Mouse (Mus musculus): Measurements from ENCODE around the gene Anks1b.

Gene Anks1b

DNA sequence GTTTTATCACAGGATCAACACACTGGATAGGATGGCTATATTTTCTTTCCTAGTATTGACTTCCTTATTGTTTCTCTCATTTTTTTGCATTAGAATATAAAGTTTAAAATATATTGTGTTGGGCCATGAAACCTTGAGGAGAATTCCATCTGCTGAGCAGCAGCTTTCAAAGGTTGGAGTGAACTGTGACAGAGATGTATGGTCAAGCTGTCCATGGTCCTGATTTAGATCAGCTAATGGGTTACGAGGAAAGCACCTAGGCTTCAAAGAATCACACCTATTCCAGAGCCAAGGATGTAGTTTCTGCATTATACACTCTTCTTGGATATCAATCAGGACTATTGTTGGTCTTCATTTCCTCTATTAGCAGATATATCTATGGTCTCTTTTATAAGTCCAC is 503.3 kb downstream of the Anks1b start:
- DNase-seq (ENCODE audit: low read depth), result no peak

DNA sequence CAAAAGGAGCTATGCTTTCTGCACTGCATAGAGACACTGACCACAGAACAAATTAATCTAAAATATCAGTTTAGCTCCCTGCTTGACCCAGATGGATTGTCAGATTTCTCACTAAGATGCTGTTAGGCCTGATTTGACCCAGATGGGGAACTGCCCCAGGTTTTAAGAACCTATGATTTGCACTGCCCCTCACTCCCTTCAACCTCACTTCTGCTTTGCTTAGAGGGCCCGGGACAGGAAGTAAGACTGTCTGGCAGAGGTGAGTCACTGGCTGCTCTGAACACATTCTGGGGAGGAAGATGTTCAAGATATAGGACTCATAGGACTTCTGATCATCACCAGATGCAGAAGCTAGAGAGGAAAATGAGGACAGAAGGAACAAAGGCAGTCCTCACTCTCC is 506.8 kb downstream of the Anks1b start:
- DNase-seq (ENCODE audit: low read depth), result no peak

DNA sequence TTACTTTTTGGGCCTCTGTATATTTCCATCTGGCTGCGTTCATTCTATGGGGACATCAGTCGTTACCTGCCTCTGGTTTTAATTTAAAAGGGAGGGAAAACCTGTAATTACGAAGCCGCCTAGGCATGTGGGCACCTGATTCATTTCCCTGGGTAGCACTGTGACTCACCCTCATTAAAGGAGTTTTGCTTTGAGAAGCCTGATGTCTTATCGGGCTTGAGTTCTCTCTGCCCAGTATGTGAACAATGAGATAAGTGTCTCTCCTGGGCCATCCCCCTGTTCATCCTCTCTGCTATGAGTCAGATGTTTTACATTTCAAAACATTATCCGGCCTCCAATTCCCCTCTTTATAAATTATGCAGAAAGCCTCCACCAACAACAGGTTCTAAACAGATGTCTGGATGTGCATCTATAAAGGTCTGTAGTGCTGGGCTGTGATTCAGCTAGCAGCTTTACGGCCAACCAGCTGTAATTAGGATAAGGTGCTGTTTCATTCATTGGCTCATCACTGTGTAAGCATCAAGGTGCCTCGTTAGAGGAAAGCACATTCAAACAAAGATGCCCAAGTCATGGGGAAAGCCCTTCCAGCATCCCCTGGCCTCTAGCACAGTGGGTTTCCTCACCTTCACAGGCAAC is 507.5 kb downstream of the Anks1b start:
- no peak for DNase-seq (ENCODE audit: low read depth)

DNA sequence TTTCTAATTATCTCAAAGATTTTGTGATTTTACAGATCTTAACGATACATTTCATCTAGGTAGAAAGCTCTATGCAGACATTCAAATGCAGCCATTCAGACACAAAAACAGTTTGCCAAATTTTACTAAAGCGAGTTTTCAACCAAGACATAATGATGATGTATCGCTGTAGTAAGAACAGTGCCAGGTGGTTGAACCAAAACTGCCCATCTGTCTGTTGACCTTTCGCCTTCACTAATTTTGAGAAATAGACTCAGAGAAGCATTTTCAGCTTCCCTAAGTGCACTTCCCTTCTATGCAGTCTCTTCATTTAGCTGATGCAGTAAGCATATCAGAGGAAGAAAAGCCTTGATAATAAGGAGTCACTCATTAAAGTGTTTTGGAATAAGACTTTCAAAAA is 527.1 kb downstream of the Anks1b start:
- no peak for DNase-seq (ENCODE audit: low read depth)

DNA sequence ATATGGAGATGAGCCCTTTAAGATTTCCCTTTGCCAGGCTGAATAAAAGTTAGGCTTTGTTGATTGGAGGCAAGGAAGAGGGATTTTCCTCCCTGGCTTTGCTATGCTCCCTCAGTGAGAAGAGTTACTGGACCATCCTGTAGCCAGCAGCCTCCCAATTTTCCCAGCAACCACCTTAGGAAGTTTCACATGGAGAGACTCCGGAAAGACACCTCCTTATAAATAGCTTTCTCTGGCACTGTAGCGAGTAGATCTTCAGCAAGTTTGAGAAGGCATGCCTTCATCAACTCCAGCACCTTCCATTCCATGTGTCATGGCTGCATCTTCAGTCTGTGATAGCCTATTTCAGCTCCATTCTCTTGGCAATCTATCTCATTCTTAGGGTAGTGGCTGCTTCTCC is 535.2 kb downstream of the Anks1b start:
- DNase-seq (ENCODE audit: low read depth), result no peak

DNA sequence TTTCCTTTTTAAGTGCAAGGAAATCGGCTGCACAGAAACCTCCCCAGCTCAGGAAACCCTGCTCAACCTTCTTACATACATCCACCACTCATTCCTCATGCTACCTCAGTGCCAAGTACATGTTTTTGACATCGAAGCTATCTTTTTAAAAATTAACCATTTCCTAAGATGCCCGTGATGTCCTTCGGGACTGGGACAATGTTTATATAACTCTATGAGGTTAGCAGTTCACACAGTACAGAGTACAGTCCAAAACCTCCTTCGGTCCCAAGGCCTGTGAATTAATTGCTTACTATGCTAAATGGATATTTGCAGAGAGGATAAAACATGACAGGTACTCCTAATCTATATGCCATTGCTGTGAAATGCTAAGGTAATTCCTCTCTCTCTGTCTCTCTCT is 558.2 kb downstream of the Anks1b start:
- DNase-seq (ENCODE audit: low read depth), result no peak

DNA sequence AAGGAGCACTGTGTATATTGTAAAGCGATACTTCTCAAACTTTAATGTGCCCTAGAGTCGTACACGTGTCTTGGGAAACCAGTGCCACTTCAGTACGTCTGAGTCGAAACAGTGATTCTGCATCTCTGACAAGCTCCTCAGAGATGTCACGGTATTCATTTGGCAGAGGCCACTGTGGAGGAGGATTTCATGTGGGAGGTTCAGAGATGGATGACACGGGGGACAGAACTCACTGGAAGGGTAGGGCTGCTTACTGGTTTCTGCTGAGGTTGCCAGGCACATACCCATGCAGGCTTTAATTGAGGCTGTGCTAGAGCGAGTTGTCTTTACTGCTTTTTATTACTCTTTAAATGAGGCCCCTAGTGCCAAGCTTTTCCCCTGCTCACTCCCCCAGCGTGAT is 558.7 kb downstream of the Anks1b start:
- DNase-seq (ENCODE audit: low read depth), result no peak

DNA sequence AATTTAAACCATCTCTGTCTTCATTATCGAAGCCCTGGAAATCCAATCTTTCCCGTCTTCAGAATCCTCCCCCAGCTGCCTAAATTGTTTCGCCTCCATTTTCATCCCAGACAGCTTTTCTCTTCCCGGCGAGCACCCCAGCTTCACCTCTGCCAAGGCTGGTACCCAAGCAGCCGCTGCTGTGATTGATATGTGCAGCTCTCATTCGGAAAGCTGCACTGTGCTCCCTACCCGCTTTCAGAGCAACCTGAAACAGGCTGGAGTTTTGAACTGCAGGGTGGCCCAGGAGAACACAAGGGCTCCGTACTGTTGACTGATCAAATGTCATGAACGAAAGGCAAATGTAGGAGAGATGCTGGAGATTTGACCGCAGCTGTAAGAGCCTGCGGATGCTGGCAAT is 559.2 kb downstream of the Anks1b start:
- no peak for DNase-seq (ENCODE audit: low read depth)

DNA sequence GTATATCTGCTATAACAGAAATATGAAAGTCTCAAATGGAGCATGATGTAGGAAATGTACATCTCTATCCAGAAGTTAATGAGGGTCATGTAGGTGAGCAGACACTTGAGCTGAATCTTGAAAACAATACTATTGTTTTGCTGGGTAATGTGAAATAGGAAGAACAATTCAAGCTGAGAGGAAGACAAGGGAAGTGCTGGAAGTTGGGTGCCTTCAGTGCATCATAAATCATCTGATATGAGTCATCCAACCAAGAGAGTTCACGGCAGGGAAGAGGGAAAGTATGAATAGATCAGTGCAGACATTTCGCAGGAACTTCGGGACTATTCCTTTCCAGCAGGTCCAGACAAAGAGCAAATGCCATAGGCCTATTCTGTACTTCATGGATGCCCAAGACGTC is 567.7 kb downstream of the Anks1b start:
- DNase-seq (ENCODE audit: low read depth), result no peak

DNA sequence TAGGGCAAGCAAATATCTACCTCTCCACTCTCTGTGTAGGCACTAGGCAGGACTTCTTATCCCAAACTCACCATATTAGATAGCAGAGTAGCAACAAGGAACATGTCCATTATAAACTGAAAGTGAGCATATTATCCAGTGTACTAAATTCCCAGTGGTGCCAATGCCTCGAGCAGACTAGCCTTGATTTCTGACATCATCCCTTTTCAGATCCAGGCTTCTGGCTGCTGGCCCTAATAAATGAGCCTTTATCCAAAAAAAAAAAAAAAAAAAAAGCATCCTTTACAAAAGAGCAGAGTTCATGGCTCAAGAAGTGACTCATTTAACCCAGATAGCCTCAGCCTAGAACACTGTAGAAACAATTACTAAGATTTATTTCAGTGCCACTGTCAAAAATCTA is 568.3 kb downstream of the Anks1b start:
- DNase-seq (ENCODE audit: low read depth), result no peak

DNA sequence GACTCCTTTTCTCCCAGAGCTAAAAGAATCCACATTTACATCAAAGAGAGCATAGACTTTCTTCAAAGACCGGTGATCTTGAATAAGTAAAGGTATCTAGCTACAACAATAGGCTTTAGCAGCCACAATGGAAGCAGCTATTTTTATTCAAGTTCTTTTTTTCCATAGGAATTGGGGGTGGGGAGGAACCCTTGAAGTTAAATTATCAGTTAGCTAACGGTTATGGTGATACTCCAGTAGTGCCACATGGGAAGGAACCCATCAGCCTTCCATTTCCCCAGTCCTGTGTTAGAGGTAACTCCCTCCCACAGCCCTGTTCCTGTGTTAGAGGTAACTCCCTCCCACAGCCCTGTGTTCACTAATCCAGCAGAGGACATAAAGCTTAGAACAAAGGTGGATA is 591.6 kb downstream of the Anks1b start:
- DNase-seq (ENCODE audit: low read depth), result no peak

DNA sequence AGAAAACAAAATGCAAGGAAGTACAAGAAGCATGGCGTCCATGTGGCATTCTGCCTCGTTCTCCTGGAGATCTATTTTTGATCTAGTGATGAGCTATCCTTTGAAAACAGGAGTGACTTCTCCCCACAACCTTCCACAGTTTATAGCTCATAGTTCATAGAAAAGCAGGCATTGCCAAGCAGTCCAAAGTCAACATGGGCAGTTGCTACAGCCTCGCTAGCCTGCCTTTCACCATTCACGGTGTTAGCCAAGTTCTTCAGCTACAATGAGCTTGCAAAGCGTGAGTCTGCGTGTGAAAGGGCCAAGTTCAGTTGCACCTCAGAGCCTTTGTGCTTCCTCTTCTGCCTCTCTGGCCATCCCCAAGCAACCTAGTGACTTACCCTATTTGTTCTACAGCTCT is 592.1 kb downstream of the Anks1b start:
- DNase-seq (ENCODE audit: low read depth), result no peak

DNA sequence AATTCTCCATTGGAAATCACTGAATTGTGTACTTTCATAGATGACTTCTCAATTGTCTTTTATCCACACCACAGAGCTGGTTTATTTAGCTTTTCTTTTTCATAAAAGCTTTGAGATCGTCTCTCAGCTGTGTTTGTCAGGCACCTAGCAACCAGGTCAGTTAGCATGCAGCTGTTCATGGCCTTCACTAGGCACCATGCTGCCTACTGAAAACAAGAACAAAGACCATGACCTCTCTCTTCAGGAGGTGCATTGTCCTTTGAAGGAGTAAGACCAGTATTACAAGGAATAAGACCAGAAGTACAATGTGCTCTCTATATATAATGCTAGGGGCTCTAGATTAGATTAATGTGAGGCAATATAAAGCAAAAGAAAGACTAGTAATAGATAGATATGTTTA is 594.2 kb downstream of the Anks1b start:
- no peak for DNase-seq (ENCODE audit: low read depth)

DNA sequence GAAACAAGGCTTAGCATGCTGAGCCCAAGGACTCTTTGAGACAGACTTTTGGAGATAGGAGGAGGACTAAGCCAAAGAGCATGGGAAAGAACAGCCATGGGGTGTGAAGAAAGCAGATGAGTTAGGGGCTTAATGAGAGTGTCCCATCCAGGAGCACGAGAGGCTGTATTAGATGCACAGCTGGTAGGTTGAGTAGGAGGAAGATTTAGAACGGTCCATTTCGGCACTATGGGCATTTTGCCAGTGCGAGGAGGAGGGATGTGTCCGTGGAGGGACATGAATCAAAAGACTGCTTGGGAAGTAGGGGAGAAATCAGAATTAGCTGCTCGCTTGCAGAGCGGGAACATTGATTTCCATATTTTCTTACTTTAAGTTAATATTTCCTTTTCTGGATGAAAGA is 620.1 kb downstream of the Anks1b start:
- no peak for DNase-seq (ENCODE audit: low read depth)

DNA sequence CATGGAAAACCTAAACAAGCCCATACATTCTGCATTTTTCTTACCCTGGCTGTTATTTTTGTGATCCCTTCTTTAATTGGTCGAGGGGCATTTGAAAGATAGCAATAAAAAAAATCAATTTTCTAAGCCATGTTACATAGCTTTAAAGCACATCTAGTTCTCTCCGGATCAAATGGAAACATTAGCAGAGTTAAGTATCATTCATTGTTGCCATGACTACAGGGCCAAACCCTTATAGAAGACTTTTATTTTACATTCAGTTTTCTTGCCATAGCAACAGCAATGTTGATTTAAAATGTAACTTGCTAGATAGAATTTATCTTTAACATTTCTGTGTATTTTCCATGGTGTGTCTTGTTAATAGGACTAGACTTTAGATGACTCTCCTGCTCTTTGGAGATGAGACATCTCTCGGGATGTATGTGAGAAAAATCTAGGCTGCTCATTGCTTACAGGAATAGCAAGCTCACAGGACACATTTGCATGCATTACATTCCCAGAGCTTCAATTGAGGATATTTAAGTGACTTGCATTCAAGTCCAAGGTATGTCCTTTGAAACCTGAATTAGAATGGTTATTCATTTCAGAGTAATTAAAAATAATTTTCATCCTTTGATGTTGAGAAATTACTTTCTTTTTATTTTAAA is 620.8 kb downstream of the Anks1b start:
- no peak for DNase-seq (ENCODE audit: low read depth)

DNA sequence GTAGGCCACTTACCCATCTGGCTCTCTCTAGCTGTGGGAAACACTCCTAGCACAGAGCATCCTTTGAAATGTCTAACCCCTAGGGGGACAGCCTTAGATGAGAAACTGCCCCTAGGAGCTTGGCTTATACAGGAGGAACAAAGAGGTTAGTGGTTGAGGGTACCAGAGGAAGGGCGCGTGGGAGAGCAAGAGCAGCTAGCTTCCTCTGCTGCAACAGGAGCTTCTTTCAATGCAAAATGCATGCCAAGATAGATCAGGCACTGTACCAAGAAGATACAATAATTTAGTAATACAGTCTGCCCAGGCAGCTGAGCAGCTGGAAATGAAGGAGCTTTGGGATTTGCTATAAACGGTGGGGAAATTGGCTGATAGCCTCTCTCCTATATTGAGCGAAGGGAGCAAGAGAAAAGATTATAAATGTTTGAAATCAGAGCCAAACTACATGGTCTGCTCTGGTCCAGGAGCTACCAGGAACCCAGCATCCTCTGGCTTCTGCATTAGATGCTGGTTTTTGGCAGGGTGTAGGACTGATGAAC is 621.7 kb downstream of the Anks1b start:
- DNase-seq (ENCODE audit: low read depth), result no peak

DNA sequence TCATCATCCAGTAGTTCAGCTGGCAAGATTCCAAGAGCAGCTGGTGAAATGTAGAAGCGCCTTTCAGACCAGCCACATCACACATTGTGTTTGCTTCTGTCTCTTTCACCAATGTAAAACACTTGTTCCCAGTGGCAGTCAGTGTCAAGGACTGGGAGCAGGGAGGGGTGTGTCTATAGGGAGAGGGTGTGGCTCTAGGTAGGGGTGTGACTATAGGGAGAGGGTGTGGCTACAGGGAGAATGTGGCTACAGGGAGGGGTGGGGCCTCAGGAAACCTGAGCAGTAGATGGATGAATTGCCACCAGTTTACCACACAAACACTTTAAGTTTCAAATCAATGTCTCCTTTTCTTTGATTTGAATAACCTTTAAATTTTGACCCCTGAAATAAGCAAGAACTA is 634.3 kb downstream of the Anks1b start:
- DNase-seq (ENCODE audit: low read depth), result no peak

DNA sequence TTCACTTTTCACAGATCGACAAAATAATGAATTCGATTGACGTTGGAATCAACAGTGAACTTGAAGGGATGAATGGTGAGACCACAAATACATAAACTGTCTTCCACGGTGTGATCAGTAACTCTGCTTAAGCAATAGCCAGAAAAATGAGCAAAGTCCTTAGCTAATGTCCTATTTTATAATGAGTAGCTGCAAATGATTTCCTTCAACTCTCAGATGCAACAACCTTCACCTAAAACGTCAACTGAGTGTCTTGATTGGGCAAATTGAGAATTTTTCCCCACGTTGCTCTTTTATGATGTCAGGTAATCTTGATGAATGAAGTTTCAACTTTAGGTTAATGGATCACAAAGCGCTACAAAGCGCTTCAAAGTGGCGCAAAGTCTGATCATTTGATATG is 639.5 kb downstream of the Anks1b start:
- DNase-seq (ENCODE audit: low read depth), result no peak

DNA sequence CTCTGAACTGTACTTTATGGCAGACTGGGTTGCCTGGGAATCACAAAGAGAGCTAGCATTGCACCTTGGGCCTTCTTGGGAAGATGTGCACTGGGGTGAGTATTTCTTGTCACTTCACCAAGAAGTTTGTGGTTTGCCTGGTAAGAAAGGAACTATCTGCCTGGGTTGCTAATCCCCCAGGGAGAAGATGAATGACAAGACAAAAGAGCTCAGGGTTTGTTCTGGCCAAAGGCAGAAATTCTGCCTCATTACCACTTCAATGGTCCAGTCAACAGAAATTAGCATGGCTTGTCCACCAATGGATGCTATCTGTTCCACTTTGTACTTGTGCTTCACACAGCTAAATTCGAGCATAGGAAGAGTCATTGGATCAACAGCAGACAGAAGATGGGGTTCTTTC is 658.5 kb downstream of the Anks1b start:
- no peak for DNase-seq (ENCODE audit: low read depth)

DNA sequence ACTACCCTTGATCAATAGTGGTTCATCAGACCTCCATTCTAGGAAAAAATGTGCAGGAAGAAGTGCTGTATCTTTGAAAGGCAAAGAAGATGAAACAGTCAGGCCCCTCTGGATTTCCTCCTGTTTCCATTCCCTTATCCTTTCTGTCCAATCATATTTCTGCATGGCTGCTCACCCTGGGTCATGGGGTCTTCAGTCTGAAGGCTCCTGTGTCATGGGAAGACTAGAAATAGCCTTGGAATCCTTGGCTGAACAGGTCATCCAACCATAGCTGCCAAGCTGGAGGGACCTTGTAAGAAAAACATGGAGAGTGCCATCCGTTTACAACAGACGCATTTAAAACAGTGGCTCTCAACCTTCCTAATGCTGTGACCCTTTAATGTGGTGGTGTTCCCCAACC is 662.1 kb downstream of the Anks1b start:
- DNase-seq (ENCODE audit: low read depth), result no peak

DNA sequence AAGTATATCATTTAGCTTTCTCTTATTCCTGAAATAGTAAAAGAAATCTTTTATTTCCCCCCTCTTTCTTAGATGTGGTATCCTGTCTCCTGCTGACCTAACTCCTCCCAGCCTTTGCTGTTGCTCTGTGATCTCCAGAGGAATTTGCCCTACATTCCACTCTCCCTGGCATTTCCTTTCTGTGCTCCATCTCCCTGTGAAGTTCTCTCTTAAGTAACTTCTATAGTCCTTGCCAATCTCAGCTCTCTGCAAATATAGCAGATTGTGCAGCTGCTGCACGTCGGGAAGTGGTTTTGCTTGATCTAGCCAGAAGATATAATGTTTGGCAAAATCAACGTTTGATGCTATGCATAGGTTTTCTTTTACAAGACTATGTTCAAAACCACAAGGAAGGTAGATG is 673.3 kb downstream of the Anks1b start:
- DNase-seq (ENCODE audit: low read depth), result no peak

DNA sequence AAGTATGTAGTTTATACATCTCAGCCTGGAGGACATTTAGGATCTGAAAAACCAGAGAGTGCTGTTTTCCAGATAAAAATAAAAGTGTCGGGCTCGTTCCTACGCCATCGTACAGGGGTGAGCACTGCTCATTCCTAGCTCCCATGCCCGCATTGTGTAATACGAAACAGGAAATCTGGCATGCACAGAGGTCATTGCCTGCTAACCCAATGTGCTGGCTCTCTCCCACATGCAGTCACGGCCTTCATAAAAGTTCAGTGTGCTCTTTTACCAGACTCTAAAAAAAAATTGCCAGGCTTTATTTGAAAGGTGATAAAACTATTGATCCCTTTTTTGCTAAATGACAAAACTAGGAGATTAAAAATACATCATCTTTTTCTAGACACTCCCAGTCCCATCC is 689.6 kb downstream of the Anks1b start:
- no peak for DNase-seq (ENCODE audit: low read depth)

DNA sequence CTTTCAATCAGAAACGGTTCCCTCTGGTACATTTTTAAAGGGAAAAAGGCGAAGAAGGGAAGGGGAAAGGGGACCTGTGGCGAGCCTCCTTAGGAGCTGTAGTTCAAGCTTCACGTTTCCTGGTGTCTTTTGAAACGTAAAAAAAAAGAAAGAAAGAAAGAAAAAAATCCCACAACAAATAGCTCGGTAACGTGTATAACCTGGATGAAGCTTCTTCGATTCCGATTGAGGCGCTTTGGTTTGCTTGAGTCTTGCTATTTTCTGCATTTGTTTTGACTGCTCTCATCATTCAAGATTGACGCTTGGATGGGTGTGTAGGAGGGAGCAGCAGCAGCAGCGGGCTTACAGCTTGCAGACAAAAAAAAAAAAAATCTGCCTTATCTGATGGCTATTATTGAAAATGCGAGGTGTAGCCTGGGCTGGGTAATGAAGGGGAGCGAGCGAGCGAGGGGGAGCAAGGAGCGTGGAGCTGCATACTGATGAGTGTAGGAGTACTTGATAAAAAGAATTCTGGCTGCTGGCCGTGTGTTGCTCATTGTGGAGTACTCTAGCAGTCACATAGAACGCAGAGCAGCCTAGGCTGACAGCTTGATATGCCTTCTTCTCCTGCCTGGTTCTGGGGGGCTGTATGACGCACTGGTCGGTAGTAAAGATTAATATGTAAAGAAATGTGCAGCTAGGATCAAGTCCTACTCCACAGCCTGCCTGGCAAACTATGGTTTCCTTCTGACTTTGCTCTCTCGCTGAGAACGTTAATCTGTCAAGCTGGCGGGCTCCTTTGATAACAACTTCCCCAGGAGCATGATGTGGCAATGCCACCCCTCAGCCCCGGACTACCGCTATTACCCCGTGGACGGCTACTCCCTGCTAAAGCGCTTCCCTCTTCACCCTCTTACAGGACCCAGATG is 703.1 kb downstream of the Anks1b start:
- DNase-seq (ENCODE audit: low read depth), result no peak

Data from induced T-regulatory cell, adult 2 months (primary cell).